Mouse (Mus musculus) kidney, adult 8-10 months (tissue): ENCODE results near the gene Mogat2.

Source experiments
- DNase-seq, 2 experiments: peaks; one replicate each; pipeline ENCODE4 v3.0.0; 2022

Mogat2 gene

GRCm38 (mm10) chr7:99238417-99238816, at the start of gene Mogat2:
Mogat2 (minus strand) TSS chr7:99238619.
- DNase-seq, result no peak

GRCm38 (mm10) chr7:99287287-99287686, 48.9 kb upstream of the Mogat2 start:
- no peak for DNase-seq

- no peak for DNase-seq
These were observed 41.2 kb upstream of the Mogat2 start for GRCm38 (mm10) chr7:99279586-99279985.

GRCm38 (mm10) chr7:99278309-99278708, 39.9 kb upstream of the Mogat2 start:
- no peak for DNase-seq

GRCm38 (mm10) chr7:99276679-99277078, 38.3 kb upstream of the Mogat2 start:
- no peak for DNase-seq

GRCm38 (mm10) chr7:99275131-99275530, 36.7 kb upstream of the Mogat2 start:
- no peak for DNase-seq

GRCm38 (mm10) chr7:99271630-99272029, 33.2 kb upstream of the Mogat2 start:
- DNase-seq, result no peak

- DNase-seq, result no peak
These were observed 30.8 kb upstream of the Mogat2 start for GRCm38 (mm10) chr7:99268951-99269945.

GRCm38 (mm10) chr7:99268506-99268900, 30.1 kb upstream of the Mogat2 start:
- no peak for DNase-seq

- DNase-seq, result peak in 1 of 2 experiments; percentile 9
These were observed 29.6 kb upstream of the Mogat2 start for GRCm38 (mm10) chr7:99267897-99268505.

GRCm38 (mm10) chr7:99267251-99267896, 29.0 kb upstream of the Mogat2 start, which contains the start of gene Map6:
Map6 (plus strand) TSS chr7:99267447.
- DNase-seq, result no peak

GRCm38 (mm10) chr7:99264597-99264996, 26.2 kb upstream of the Mogat2 start:
- no peak for DNase-seq

GRCm38 (mm10) chr7:99263509-99263908, 25.1 kb upstream of the Mogat2 start:
- DNase-seq, result no peak

- no peak for DNase-seq
These were observed 23.5 kb upstream of the Mogat2 start for GRCm38 (mm10) chr7:99261900-99262299.

- no peak for DNase-seq
These were observed 16.6 kb upstream of the Mogat2 start for GRCm38 (mm10) chr7:99255006-99255405.

- no peak for DNase-seq
These were observed 12.0 kb upstream of the Mogat2 start for GRCm38 (mm10) chr7:99250386-99250785.

GRCm38 (mm10) chr7:99249582-99249911, 11.1 kb upstream of the Mogat2 start:
- peak; percentile 24 to 41 for DNase-seq

- DNase-seq, result no peak
These were observed 10.6 kb upstream of the Mogat2 start for GRCm38 (mm10) chr7:99248906-99249581.

GRCm38 (mm10) chr7:99248157-99248742, 9.8 kb upstream of the Mogat2 start:
- no peak for DNase-seq

GRCm38 (mm10) chr7:99242097-99242496, 3.7 kb upstream of the Mogat2 start:
- no peak for DNase-seq

GRCm38 (mm10) chr7:99236888-99237660, 1.3 kb downstream of the Mogat2 start:
- peak in 1 of 2 experiments; percentile 23 for DNase-seq

- no peak for DNase-seq
These were observed 2.8 kb downstream of the Mogat2 start for GRCm38 (mm10) chr7:99235657-99236056.
